Mouse (Mus musculus) brain, embryonic 14.5 days (tissue): ENCODE measurements around the gene Tmub1. TPM values are rescaled to one million over a fixed set of nuclear protein-coding genes. Genes with fewer than 3 reads are reported as not detected.
A peak's percentile ranks its signal among the peaks of the same experiment; 100 is the strongest.

Experiments used
- DNase-seq: peaks from one replicate; pipeline ENCODE4 v3.0.0-alpha.2; 2011; ENCODE audit warnings: low read depth
- CTCF ChIP-seq: fragments of 200-500 bp; IDR thresholded peaks from 2 replicates; pipeline ENCODE4 v1.5.1; 2012; ENCODE audit warnings: inconsistent platforms, mild to moderate bottlenecking, moderate library complexity, borderline replicate concordance; ENCODE audit not compliant: insufficient read depth, insufficient read length; ENCODE audit errors: extremely low read depth
- POLR2A ChIP-seq: fragments of 200-500 bp; IDR thresholded peaks from 2 replicates; pipeline ENCODE4 v1.6.1; 2012; ENCODE audit warnings: mild to moderate bottlenecking, inconsistent platforms, borderline replicate concordance; ENCODE audit not compliant: poor library complexity, insufficient read depth, insufficient read length, severe bottlenecking; ENCODE audit errors: extremely low read depth
- polyA plus RNA-seq: library from polyadenylated mRNA; depleted of rRNA; stranded (reverse); fragments of >200 nt; gene quantifications from 2 replicates; pipeline ENCODE4 v1.2.3, GENCODE M21; 2012

Gene Tmub1
- polyA plus RNA-seq, 1 experiment: 60.7 TPM

DNA sequence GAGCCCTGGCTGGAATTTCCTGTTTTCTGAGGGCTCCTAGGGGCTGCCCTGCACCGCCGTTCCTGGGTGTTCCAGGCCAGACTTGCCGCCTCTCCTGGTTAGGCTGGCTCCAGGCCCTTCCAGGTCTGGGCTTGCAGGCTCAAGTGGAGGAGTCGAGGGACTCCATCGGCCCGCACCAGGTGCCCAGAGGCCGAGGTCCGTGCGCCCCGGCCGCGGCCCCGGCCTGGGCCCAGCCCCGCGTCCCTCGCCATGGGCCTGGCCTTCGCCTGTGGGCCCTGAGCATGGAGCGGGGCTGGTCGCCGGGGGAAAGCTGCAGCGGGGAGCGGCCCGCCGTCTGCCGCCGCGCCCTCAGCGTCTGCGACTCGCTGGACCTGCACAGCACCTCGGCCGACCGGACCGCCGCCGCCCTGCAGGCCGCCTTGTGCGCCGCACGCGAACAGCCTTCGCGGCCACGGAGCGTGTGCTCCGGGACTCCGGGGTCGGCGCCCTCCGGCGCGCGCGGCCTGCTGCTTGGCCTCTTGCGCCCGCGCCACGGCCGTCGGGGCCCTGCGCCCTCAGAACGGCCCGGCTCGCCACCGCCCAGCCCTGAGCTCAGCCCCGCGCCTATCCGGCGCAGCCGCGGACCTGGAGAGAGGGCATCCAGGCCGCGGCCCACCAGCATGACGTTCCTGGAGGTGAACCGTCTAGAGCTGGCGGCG lies 26.5 kb upstream of the Tmub1 start:
- TF ChIP-seq POLR2A (no peak), CTCF (peak; percentile 5; the same call in 1 of the 2 replicates)
- DNase-seq: no peak

DNA sequence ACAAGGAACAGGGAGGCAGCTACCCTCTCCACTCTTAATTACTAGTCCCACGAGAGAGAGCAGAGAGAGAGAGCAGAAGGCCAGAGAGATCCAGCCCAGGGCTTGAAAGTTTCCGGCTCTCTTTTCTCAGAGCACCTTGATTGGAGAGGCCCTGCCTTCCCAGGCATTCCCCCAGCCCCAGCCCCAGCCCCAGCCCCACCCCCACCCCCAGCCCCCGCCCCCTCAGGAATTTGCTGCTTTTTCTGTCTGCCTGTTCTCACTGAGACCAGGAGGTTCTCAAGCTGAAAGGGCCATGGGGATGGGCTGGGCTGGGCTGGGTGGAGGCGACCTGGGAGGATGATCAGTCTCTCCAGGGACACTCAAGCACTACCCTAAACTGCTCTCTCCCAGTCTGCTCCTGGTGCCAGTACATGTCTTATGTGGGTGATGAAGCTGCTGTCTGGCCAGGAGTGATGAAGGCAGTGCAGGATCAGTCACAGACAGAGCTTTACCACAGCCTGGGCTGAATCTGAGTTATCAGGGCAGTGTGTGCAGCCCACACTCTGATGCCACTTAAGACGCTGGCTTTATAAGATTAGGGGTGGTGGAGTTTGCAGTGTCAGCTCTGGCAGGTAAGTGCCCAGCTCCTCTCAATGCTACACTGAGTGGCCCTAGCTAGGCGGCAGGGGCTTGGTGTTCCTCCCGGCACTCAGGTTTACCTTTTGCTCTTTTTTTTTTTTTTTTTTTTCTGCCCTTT lies 25.4 kb upstream of the Tmub1 start:
- TF ChIP-seq POLR2A: no peak
- TF ChIP-seq CTCF: no peak
- DNase-seq: no peak

DNA sequence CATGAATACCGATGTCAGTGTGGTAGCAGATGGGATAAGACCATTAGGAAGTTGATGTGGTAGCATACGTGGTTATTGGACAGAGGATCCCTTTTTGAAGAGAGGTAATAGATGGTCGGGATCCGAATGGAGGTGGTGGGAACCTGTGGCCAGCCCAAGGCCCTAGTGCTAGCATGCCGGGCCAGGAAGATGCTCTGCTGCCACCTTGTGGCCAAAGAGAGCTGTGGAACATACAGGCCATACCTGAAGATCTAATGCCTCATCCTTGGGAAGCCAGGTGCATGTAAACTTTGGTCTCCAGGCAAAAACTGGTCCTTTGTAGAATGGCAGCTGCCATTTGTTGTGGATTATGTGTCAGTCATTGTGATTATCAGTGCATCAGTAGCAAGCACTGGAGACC lies 22.9 kb upstream of the Tmub1 start:
- peak; percentile 94 for TF ChIP-seq CTCF
- no peak for TF ChIP-seq POLR2A
- peak; percentile 87 for DNase-seq

- TF ChIP-seq POLR2A: no peak
- TF ChIP-seq CTCF: no peak
- DNase-seq: peak; percentile 57
Observed at GRCm38 (mm10) chr5:24466762-24467161, 19.1 kb upstream of the Tmub1 start.

GRCm38 (mm10) chr5:24455613-24456012 lies 8.0 kb upstream of the Tmub1 start:
- TF ChIP-seq POLR2A: no peak
- no peak for TF ChIP-seq CTCF
- DNase-seq: no peak

GRCm38 (mm10) chr5:24455076-24455475 lies 7.4 kb upstream of the Tmub1 start:
- TF ChIP-seq POLR2A (no peak), CTCF (no peak)
- no peak for DNase-seq

DNA sequence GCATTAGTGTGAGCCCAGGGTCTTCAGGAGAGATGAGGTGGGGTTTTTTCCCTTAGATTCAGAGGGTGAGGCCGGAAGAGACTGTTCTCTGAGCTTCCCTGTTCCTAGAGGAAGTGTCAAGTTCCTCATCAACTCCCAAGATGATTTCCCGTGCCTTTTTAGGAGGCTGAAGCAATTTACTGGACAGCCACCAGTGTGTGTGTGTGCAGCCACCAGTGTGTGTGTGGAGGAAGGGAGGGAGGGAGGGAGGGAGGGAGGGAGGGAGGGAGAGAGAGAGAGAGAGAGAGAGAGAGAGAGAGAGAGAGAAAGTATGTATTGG lies 6.3 kb upstream of the Tmub1 start:
- TF ChIP-seq POLR2A (no peak), CTCF (no peak)
- no peak for DNase-seq

- peak; percentile 89 for DNase-seq
- no peak for TF ChIP-seq CTCF
- no peak for TF ChIP-seq POLR2A
Observed at GRCm38 (mm10) chr5:24453283-24453984, 5.8 kb upstream of the Tmub1 start.

DNA sequence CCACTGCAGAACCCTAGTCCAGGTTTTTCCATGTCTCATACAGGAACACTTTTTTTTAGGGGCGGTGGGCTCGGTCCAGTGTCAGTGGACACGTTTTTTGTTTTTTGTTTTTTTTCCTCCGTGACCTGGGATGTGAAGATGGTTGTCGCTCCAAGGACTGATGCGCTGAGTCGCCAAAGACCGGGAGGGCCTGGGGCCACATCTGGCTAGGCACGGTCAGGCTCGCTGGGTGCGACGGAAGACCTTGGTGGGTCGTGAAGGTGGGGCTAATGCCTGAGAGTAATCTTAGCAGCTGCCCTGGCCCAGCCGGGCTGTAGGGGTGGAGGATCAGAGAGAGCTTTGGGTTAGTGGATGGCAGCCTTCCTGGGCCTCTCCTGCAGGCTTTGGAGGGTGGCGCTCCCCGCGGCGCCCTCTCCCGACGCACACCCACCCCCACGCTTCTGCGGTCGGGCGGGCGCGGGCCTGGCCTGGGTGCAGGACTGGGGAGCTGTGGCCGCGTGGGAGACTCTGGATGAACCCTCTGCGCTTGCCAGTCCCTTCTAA lies 5.1 kb upstream of the Tmub1 start:
- TF ChIP-seq POLR2A (no peak), CTCF (no peak)
- DNase-seq: peak; percentile 41

- no peak for TF ChIP-seq POLR2A
- TF ChIP-seq CTCF: no peak
- peak; percentile 59 for DNase-seq
Observed at GRCm38 (mm10) chr5:24452030-24452690, 4.5 kb upstream of the Tmub1 start, which contains the start of gene Agap3. TSS of gene Agap3 (plus strand) at chr5:24452177.
